8 mouse cellular contexts compared by ENCODE assay signal in the genomic region with DNA sequence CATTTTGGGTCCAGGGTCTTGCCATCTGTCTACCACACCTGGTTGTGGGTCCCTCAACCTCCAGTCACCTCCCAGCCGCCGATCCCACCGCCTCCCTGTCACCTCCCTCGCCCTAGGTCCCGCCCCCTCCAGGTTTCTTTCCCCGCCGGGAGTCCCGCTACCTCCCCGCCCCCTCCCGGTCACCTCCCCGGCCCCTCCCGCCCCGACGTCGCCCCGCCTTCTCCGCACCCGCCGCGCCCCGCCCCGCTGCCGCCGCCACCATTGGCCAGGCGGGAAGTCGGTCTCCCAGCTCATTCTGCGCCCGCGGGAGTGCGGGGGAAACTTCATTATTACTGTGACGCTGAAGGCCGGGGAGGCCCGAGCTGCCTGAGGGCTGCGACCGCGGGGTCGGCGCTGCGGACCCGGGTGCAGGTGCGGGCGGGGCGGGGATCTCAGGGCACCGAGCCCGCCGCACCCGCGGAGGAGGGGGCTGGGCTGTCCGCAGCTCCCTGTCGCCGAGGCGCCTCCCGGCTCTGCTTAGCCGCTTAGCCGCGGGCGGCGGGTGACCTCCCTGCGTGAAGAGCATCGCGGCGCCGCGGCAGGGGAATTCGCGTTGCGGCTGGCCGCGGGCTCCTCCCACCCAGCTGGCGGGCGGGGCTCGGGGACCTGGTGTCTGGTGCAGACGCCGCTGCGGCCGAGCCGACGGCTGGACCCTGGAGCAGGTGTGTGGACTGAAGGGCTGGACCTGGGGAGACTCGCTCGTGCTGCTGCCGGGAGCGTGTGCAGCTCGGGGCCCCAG. TPM values are rescaled to one million over a fixed set of nuclear protein-coding genes. Genes with fewer than 3 reads are reported as not detected.
DNase-seq lines count a peak whose midpoint lies in the region; ATAC-seq lines count a peak whose summit lies in the region.

Gene Herc3 (plus strand): TSS at position 234 of the 778 bp plus-strand sequence.

- peak; percentile 68 for ATAC-seq in frontal cortex, adult (ENCODE audit: low TSS enrichment)
- ATAC-seq in hematopoietic stem cell, adult 5-6 weeks (replicated peaks in 1 of 2; ENCODE audit: insufficient read depth in 1 of 2, low FRiP score in 2 of 2, low TSS enrichment in 1 of 2, low read depth in 1 of 2, poor library complexity in 2 of 2, severe bottlenecking in 2 of 2) = peak; percentile 40 to 50

- peak; percentile 92 for DNase-seq in Muller cell, postnatal 12 days (ENCODE audit: inconsistent ontology term)
- DNase-seq in cerebellum, adult 8-10 months = peak; percentile 85
- peak; percentile 77 to 87 for DNase-seq in layer of hippocampus, postnatal 10 days (ENCODE audit: low spot score in 2 of 2)
- DNase-seq in lung, postnatal 25 days (ENCODE audit: low spot score) = peak; percentile 78
- peak; percentile 88 for DNase-seq in retina, postnatal 1 day
- DNase-seq in urinary bladder, adult 18-20 months (ENCODE audit: low spot score in 2 of 2) = peak; percentile 67 to 79

RNA-seq across cellular contexts. Expression of gene Herc3, which starts in this region (rescaled TPM):
- total RNA-seq in hematopoietic stem cell, adult 5-6 weeks (2017) = 13.2 and 29.0 TPM in 2 replicates
- 100 to 1,000 TPM; 226 to 239 TPM for total RNA-seq in layer of hippocampus, postnatal 10 days (2021)

Comparison
In these comparisons a context has a peak if more than half of its experiments do, and no peak if none do; other contexts are left out.
1. Peak in every context shown above with its lines: DNase-seq and ATAC-seq.